Mouse (Mus musculus) kidney, postnatal 4 days (tissue): ENCODE measurements around the gene H2-Ke6.

Experiments used
- DNase-seq, 2 experiments: peaks; one replicate each; pipeline ENCODE4 v3.0.0; 2021; ENCODE audit warnings: mixed read lengths in 2 of 2

The H2-Ke6 gene

DNA sequence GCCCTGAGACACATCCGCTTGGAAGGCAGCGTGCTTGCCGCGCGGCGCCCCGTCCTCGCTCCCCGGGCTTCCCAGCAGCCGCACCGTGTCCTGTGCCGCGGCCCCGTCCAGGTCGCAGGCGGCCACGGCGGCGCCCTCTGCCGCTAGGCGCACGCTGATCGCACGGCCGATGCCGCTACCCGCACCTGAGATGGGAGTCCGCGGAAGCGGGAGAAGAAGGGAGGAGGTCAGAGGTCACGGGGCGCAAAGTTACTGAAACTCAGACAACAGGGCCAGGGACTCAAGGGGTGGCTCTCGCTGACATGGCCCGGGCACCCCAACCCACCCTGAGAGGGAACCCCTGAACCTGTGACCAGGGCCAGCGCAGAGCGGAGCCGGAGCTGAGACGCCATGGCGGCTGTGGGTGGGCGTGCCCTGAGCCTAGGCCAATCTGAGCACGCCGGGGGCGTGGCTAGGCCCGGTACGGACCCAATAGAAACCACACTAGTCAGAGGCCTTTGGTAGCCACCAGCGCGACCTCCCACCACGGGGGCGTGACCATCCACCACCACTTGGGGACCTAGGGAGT is at the start of gene H2-Ke6:
TSS of gene H2-Ke6 (minus strand) at position 405 of the 568 bp plus-strand sequence.
- DNase-seq: peak; percentile 95 to 97

DNA sequence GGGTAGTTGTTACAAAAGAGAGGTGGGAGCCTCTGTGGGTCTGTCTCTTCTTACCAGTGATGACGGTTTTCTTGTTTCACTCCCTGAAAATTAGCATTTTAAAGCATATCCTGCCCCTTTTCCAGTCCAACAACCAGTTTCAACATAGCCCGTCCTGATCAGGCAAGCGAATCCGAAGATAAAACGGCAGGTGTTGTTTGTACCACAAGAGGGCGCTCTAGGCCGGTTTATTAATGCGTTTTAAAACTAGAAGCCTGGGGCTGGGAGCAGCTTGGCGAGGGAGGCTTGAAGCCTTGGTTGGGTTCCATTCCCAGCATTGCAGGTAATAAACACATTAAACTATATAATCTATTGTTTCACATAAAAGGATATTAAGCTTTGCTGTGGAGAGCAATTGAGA is 49.7 kb upstream of the H2-Ke6 start:
- DNase-seq: peak; percentile 83 to 86

DNA sequence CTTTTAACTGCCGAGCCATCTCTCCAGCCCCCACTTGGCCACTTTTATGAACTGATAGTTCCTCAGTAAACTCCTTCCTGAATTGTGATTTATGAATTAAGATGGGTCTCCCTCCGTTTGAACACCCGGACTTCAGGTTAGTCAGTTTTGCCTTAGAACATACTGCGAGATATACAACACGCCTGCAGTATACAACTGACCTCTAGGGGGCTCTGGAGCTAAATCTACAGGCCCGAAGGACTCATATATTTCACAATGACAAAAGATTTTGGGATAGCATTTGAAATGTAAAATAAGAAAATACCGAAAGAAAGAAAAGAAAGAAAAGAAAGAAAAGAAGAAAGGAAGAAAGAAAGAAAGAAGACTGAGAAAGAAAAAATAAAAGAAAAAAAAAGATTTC is 47.4 kb upstream of the H2-Ke6 start:
- peak; percentile 85 to 86 for DNase-seq

- no peak for DNase-seq
These were observed 44.2 kb upstream of the H2-Ke6 start for GRCm38 (mm10) chr17:34072091-34072490.

- DNase-seq: no peak
These were observed 41.0 kb upstream of the H2-Ke6 start for GRCm38 (mm10) chr17:34068864-34069263.

DNA sequence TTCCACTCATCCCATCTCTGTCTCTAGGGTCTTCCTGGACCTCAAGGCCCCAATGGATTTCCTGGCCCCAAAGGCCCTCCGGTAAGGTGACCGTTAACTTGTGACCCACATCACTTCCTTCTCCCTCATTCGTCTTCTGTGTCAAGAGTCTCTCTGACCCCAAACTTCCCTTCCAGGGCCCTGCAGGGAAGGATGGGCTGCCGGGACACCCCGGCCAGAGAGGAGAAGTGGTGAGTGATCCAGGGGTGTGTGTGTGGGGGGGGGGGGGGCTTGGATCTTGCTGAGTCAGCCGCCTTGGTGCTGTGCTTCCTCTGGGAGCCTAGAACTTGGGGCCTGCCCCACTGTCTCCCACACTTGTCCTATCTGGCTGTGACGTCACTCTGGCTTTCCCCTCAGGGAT is 29.4 kb upstream of the H2-Ke6 start:
- no peak for DNase-seq

DNA sequence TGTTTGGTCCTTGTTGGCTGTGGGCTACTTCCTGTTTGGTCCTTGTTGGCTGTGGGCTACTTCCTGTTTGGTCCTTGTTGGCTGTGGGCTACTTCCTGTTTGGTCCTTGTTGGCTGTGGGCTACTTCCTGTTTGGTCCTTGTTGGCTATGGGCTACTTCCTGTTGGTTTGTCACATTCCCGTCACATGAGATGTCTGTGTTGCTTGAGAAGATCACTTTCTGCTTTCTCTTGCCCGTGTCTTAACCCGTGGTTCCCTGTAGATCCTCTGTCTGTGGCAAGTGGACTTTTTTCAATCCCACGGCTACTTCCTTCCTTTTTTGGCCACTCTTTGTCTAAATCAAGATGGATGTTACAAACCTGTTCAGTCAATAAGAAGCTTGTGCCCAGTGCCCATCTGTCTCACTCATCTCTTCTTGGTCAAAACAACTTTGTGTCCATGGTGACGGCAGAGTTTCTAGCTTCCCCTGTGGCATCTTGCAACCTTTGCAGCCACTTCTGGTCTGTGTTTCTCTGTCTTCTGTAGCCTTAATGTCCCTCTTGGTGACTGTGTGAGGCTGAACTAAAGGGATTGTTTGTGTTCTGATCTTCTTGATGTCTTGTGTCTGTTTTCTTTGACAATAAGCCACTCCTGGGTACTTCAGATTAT is 19.7 kb upstream of the H2-Ke6 start:
- no peak for DNase-seq

GRCm38 (mm10) chr17:34045941-34046340 is 18.1 kb upstream of the H2-Ke6 start:
- DNase-seq: no peak

- DNase-seq: no peak
These were observed 11.9 kb upstream of the H2-Ke6 start for GRCm38 (mm10) chr17:34039562-34040450.

- DNase-seq: no peak
These were observed 11.2 kb upstream of the H2-Ke6 start, which contains the start of gene Col11a2 for GRCm38 (mm10) chr17:34038878-34039561. Gene Col11a2 (plus strand): TSS chr17:34039437.

- peak; percentile 42 to 57 for DNase-seq
These were observed 10.6 kb upstream of the H2-Ke6 start for GRCm38 (mm10) chr17:34038440-34038839.

GRCm38 (mm10) chr17:34037241-34037640 is 9.4 kb upstream of the H2-Ke6 start:
- DNase-seq: no peak

DNA sequence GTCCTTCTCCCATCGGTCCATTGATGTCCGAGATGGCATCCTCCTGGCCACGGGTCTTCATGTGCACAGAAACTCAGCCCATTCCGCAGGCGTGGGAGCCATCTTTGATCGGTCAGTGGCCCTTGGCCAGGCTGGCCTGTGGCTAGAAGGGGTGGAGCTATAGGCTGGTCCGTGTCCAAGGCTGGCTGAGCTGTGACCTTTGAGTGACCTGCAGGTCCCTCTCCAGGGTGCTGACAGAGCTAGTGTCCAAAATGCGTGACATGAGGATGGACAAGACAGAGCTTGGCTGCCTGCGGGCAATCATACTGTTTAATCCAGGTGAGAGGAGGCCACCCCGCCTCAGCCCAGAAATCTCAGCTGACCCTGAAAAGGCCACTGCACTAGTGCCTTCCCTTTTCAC is 8.8 kb upstream of the H2-Ke6 start:
- peak in 1 of 2 experiments; percentile 60 for DNase-seq

DNA sequence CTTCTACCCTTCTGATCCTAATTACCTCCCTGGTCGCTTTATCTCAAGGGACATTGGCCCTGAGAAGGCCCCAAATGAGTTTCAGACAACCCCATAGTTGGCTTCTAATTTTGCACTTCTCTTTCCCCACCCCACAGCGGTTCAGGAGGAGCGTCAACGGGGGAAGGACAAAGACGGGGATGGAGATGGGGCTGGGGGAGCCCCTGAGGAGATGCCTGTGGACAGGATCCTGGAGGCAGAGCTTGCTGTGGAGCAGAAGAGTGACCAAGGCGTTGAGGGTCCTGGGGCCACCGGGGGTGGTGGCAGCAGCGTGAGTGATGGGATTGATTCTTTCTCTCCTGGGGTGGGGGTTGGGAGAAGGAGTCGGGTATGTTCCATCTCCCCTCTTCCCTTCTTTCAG is 7.7 kb upstream of the H2-Ke6 start:
- no peak for DNase-seq

DNA sequence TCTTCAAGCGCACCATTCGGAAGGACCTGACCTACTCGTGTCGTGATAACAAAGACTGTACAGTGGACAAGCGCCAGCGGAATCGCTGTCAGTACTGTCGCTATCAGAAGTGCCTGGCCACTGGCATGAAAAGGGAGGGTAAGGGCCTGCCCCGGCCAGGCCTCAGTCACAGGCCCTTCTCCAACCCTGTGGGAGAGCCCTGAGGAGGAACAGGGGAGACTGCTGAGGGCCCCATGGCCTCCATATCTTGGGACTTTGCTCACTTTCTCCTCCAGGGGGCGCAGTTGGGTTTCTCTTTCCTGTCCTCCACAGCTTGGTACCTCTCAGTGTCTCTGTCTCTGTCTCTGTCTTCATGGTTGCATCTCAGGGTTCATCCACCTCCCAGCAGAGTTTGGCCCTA is 6.2 kb upstream of the H2-Ke6 start:
- peak; percentile 75 to 81 for DNase-seq

DNA sequence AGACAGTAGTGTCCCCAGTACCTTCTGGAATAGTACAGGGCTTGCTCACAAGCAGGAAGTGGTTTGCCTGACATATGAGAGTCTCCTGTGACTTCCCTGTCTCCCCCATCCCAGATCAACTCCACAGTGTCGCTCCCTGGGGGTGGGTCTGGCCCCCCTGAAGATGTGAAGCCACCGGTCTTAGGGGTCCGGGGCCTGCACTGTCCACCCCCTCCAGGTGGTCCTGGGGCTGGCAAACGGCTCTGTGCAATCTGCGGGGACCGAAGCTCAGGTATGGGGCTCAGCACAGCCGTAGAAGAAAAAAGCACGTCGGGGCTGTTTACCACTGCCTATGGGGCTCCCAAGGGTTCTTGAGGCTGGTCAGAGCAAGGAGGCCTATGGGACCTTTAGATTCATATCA is 5.6 kb upstream of the H2-Ke6 start:
- no peak for DNase-seq

DNA sequence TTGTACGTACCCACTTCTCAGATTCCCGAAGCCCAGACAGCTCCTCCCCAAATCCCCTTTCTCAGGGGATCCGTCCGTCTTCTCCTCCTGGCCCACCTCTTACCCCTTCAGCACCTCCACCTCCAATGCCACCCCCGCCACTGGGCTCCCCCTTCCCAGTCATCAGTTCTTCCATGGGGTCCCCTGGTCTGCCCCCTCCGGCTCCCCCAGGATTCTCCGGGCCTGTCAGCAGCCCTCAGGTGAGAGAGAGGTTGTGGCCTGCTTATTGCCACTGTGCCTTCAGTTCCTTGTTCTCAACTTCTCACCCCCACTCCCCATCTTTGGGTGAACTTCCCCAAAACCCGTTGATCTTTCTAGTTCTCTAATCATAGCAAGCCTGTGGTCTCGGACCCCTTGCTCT is 4.9 kb upstream of the H2-Ke6 start:
- DNase-seq: no peak

DNA sequence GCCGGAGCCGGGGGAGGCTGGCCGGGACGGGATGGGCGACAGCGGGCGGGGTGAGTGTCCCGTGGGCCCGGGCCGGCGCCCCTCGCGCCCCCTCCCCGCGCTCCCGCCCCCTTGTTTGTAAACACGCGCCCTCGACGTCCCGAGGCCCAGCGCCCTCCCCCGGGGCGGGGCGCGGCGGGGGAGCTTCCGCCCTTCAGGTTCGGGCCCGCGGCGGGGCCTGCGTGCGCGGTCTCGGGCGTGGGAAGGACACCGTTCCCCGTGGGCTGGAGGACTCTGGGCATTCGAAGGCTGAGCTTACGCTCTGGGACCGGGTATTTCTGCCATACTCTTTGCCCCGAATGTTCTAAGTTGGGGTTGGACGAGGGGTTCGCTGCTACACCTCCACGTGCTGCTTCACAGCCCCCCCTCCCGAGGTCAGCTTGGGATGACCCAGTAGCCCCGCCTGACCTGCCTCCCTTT is 4.3 kb upstream of the H2-Ke6 start:
- DNase-seq: no peak

DNA sequence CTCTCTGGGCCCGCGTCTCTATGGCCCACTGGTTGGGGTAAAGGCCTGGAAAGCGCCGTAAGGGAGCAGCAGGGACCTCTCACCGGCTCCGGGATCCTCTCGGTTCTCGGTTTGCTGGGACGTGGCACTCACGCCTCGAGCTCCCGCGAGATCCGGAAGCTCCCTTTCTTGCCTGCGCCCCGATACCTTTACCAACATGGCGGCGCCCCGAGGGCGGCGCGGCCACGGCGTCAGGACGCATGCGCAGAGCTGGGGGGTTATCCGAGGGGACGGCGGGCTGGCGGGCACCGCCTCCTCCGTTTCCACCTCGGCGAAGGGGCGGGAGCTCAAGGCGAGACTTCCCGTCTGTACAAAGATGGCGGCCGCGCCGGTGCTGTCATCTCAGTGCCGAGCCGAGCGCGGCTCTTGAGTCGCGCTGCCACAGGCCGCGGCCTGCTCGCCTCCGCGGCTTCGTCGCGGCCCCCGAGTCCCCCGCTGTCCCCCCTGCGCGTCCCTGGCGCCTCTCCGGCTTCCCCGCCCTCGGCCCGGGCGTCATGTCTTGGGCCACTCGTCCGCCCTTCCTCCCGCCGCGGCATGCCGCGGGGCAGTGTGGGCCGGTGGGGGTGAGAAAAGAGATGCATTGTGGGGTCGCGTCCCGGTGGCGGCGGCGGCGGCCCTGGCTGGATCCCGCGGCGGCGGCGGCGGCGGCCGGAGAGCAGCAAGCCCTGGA is 3.8 kb upstream of the H2-Ke6 start, which contains the start of the genes Slc39a7 and Rxrb:
TSS of gene Slc39a7 (minus strand) at position 218 of the 709 bp plus-strand sequence.
TSS of gene Rxrb (plus strand) at position 348 of the 709 bp plus-strand sequence.
- DNase-seq: peak; percentile 99

GRCm38 (mm10) chr17:34030861-34031326 is 3.0 kb upstream of the H2-Ke6 start:
- no peak for DNase-seq

- no peak for DNase-seq
These were observed 2.2 kb upstream of the H2-Ke6 start for GRCm38 (mm10) chr17:34029890-34030595.
